8 mouse cellular contexts compared by ENCODE assay signal in the genomic region with DNA sequence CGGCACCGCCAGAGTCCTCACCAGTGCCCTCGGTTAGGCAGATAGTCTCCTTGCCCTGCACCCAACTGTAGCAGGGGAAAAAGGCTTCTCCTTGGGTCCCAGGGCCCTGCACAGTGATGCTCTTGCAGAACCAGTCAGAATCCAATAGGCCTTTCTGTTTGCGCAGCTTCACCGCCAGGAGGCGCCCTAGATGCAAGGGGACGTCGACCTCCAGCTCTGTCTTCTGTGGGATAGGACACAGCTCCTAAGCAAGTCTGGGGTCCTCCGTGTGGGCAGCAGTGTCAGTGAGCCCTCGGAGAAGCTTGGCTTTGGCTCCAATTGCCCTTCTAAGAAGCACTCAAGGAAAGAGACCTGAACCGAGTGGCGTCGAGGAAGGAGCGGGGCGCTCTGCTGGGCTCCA. TPM values are rescaled to one million over a fixed set of nuclear protein-coding genes. Genes with fewer than 3 reads are reported as not detected.
DNase-seq lines count a peak whose midpoint lies in the region; ATAC-seq and TF ChIP-seq lines count a peak whose summit lies in the region.

No protein-coding gene starts in this region.

- ATAC-seq in forebrain, postnatal 0 days = no peak
- ATAC-seq in neural tube, embryonic 15.5 days (ENCODE audit: low FRiP score) = no peak
- no peak for ATAC-seq in inflammation-experienced regulatory T-cells, adult 6 months

- peaks cover 26% of the 10 kb centered on the region for H3K27me3 ChIP-seq in forebrain, postnatal 0 days (ENCODE audit: insufficient read depth, low read length)
- H3K27me3 ChIP-seq in neural tube, embryonic 15.5 days (replicated peaks) = peaks cover 50% of the 10 kb centered on the region

- peak; percentile 83 for TF ChIP-seq CTCF in layer of hippocampus, adult 2 months (conservative IDR thresholded peaks at IDR 0.05)
- peak; percentile 71 for TF ChIP-seq CTCF in forebrain, postnatal 0 days (IDR thresholded peaks at IDR 0.05; ENCODE audit: low read depth)

- no peak overlapping the region for H3K9ac ChIP-seq in forebrain, postnatal 0 days
- H3K9ac ChIP-seq in neural tube, embryonic 15.5 days (replicated peaks) = no peak overlapping the region

- peak in 1 of 2 experiments; percentile 33 for DNase-seq in layer of hippocampus, adult 2 months (ENCODE audit: low spot score in 2 of 2)
- DNase-seq in layer of hippocampus, adult 9-10 months (ENCODE audit: low spot score) = no peak
- DNase-seq in adrenal gland, postnatal 25 days = peak; percentile 70
- peak; percentile 40 for DNase-seq in forebrain, postnatal 0 days
- DNase-seq in kidney, adult 11 months = peak; percentile 10
- peak; percentile 26 for DNase-seq in lung, adult 18-20 months

- no peak overlapping the region for H3K4me3 ChIP-seq in layer of hippocampus, adult 2 months
- H3K4me3 ChIP-seq in forebrain, postnatal 0 days (ENCODE audit: low read depth, low read length) = no peak overlapping the region
- no peak overlapping the region for H3K4me3 ChIP-seq in neural tube, embryonic 15.5 days (replicated peaks)

- WGBS in forebrain, postnatal 0 days = 1% methylated on average over 15 of the region's 15 CpGs
- WGBS in neural tube, embryonic 15.5 days = 3% methylated on average over 15 of the region's 15 CpGs

- no peak overlapping the region for H3K27ac ChIP-seq in layer of hippocampus, adult 2 months
- H3K27ac ChIP-seq in forebrain, postnatal 0 days (ENCODE audit: low read depth, low read length) = no peak overlapping the region
- H3K27ac ChIP-seq in neural tube, embryonic 15.5 days (replicated peaks) = no peak overlapping the region

- no peaks in the 10 kb centered on the region for H3K36me3 ChIP-seq in forebrain, postnatal 0 days (ENCODE audit: insufficient read depth)
- no peaks in the 10 kb centered on the region for H3K36me3 ChIP-seq in neural tube, embryonic 15.5 days

- 0 out of 2 replicates have a peak overlapping the region, but pooled peaks have one; percentile 1 for H3K4me2 ChIP-seq in forebrain, postnatal 0 days (ENCODE audit: low read depth)
- peak overlapping the region; percentile 26; the same call in 1 of the 2 replicates for H3K4me2 ChIP-seq in neural tube, embryonic 15.5 days

- no peaks in the 10 kb centered on the region for H3K4me1 ChIP-seq in forebrain, postnatal 0 days (ENCODE audit: insufficient read depth)
- 0 out of 2 replicates have a peak, but pooled peaks cover 6% of the 10 kb centered on the region for H3K4me1 ChIP-seq in neural tube, embryonic 15.5 days

- H3K9me3 ChIP-seq in forebrain, postnatal 0 days (ENCODE audit: low read length) = no peaks in the 10 kb centered on the region
- H3K9me3 ChIP-seq in neural tube, embryonic 15.5 days (replicated peaks) = no peaks in the 10 kb centered on the region

RNA-seq across cellular contexts. Expression of gene Alox12e, which starts 0.8 kb away (rescaled TPM):
- total RNA-seq in layer of hippocampus, adult 2 months (2021) = not detected
- total RNA-seq in adrenal gland, postnatal 25 days (2021) = not detected in 2 replicates
- total RNA-seq in forebrain, postnatal 0 days (2014; rRNA removed) = 0.10 TPM in 1 of 2 replicates, not detected in the other
- polyA plus RNA-seq in forebrain, postnatal 0 days (2015; fragmentation: Nextera tagmentation; extraction: Ambion mirVana) = 0.08 TPM in 2 replicates
- 5.9 TPM in 1 of 2 replicates, not detected in the other for polyA plus RNA-seq in neural tube, embryonic 15.5 days (2015; fragmentation: Nextera tagmentation; extraction: Ambion mirVana)
- polyA plus RNA-seq in inflammation-experienced regulatory T-cells, adult 6 months (2017; shearing (Covaris generic)) = not detected

RNA-seq across cellular contexts. Expression of gene Alox15, which starts 30.2 kb away (rescaled TPM):
- total RNA-seq in layer of hippocampus, adult 2 months (2021) = under 1 TPM in 1 of 2 experiments, not detected in 1; 0.26 TPM
- 2.1 and 2.7 TPM in 2 replicates for total RNA-seq in adrenal gland, postnatal 25 days (2021)
- not detected in 2 replicates for total RNA-seq in forebrain, postnatal 0 days (2014; rRNA removed)
- polyA plus RNA-seq in forebrain, postnatal 0 days (2015; fragmentation: Nextera tagmentation; extraction: Ambion mirVana) = 0.09 TPM in 1 of 2 replicates, not detected in the other
- polyA plus RNA-seq in neural tube, embryonic 15.5 days (2015; fragmentation: Nextera tagmentation; extraction: Ambion mirVana) = 1.2 TPM in 1 of 2 replicates, not detected in the other
- polyA plus RNA-seq in inflammation-experienced regulatory T-cells, adult 6 months (2017; shearing (Covaris generic)) = under 1 TPM; 0.24 to 0.59 (median 0.26) TPM
